Mouse (Mus musculus) G1E (cell line): ENCODE measurements around the gene Pola2.

Source experiments
- CTCF ChIP-seq: IDR thresholded peaks from 2 replicates; pipeline ENCODE4 v1.5.1; 2012; ENCODE audit warnings: low read depth, low read length, inconsistent platforms, mixed read lengths
- GATA1 ChIP-seq: IDR thresholded peaks from 2 replicates; pipeline ENCODE4 v1.6.1; 2012; ENCODE audit warnings: borderline replicate concordance, low read length, inconsistent platforms, mixed read lengths
- GATA2 ChIP-seq: IDR thresholded peaks from 2 replicates; pipeline ENCODE4 v1.6.1; 2012; ENCODE audit warnings: low read depth, low read length, inconsistent platforms, borderline replicate concordance
- POLR2AphosphoS5 ChIP-seq: IDR thresholded peaks from 2 replicates; pipeline ENCODE4 v1.6.1; 2012; ENCODE audit warnings: low read depth, low read length, inconsistent platforms; ENCODE audit not compliant: insufficient replicate concordance
- TAL1 ChIP-seq: conservative IDR thresholded peaks from 2 replicates; pipeline ENCODE4 v1.6.1; 2012; ENCODE audit warnings: low read depth, low read length, inconsistent platforms, mixed read lengths

DNA sequence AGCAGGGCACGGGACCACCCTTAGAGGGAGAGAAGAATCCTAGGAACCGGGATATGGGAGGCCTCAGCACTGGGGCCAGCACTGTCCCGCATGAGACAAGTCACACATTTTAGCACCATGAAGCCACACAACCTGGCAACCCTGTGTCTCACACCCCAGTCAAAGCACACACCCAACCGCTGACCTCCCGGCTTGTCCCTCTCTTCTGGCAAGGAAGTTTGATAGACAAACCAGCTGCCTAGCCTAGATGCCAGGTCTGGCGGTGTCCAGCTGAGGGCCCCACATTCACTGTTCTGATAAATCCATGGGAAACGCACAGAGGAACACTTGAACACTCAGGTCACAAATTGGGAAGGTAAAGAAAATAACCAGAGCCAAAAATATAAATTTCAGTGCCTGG is 21.4 kb downstream of the Pola2 start:
- no peak for TF ChIP-seq CTCF
- TF ChIP-seq GATA1: no peak
- TF ChIP-seq TAL1: no peak
- no peak for TF ChIP-seq GATA2
- TF ChIP-seq POLR2AphosphoS5: no peak
